Mouse (Mus musculus): ENCODE measurements around the gene Lrrc74a.

Lrrc74a gene

DNA sequence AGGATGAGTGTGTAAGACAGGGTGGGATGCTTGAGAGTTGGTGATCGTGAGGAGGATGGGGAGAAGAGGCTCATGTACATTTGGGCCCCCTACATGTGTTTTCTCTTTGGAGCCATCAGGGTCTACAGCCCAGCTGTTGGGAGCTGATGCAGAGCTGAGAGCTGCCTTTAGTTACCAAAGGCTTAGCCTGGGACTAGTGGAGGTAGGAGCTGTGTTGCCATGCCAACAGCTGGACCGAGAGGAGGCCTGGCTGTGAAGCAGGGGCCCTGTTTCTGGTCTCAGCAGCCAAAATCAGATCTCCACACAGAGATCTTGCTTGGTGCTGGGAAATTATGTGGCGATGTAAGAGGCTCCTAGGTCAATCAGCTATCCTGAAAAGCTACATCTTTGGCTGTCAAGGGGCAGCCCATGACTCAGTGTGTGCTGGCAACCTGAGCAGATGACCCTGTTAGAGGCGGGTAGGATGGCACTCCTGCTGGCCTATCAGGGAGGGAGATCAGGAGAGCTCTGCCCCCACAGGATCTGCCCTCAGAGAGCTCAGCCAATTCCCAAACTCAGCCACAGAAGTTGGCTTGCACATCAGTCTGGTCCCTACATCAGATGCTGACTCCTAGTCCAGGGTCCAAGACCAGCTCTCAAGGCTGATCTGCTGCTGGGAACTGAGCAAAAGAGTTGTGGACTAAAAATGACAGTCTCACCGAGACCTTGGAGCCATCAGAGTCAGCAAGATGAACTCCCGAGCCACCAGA, 56.1 kb downstream of the Lrrc74a start:
- DNase-seq = no peak

DNA sequence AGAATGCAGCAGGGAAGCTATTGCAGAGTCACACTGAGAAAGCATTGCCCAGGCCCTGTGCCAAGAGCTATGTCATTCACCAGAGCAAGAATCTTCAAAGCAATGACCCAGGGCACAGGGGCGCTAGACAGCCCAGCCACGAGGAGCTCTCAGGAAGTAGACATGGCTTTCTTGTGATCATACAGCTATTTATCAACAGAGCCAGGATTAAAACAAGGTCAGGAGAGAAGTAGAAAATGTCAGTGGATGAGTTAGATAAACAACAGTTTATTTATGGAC, 56.6 kb downstream of the Lrrc74a start:
- DNase-seq = no peak

GRCm38 (mm10) chr12:86791987-86792386, 57.8 kb downstream of the Lrrc74a start:
- no peak for DNase-seq

GRCm38 (mm10) chr12:86793830-86794229, 59.7 kb downstream of the Lrrc74a start:
- peak; percentile 44 for DNase-seq

DNA sequence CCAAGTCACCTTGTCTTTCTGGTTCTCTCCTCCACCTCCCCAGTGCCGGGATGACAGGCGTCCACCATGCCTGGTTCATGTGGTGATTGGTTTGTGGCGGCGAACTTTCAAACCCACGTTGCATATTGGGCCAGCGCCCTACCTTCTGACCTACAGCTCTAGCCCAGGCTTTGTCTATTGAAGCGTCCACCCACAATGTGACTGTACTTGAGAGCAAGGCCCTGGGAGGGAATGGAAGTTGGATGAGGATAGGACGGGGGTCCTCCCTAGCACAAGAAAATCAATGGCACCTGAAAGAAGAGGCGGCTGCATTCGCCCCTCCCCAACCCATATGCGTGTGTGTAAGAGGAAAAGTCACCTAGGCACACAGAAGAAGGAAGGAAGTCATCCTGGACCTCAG, 60.2 kb downstream of the Lrrc74a start:
- no peak for DNase-seq

DNA sequence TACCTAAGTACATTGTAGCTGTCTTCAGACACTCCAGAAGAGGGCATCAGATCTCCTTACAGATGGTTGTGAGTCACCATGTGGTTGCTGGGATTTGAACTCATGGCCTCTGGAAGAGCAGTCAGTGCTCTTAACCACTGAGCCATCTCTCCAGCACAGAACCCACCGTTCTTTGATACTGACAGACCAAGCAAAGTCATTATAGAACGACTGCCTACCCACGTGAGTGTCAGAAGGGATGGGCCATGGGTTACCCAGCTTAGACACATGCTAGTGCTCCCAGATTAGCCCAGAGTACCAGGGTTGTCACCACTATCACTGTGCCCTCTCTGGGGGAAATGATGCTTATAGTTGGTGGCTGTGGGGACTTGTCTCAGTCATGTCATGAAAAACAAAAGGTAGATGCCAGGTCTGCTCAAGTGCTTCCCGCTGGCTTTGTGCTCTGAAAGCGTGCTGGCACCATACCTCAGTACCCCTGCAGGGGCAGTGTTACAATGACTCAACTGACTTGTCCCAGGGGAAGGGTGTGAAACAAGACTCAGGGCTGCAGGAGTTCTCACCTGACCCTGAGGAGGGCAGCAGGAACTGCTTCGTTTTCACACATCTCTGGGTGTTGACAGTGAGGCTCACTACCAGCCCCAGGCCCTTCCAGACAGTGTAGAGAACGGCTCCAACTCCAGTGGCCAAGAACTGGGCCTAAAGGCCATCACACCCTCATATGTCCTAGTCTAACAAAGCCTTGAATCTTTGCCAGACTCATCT, 61.1 kb downstream of the Lrrc74a start:
- DNase-seq = peak; percentile 27

DNA sequence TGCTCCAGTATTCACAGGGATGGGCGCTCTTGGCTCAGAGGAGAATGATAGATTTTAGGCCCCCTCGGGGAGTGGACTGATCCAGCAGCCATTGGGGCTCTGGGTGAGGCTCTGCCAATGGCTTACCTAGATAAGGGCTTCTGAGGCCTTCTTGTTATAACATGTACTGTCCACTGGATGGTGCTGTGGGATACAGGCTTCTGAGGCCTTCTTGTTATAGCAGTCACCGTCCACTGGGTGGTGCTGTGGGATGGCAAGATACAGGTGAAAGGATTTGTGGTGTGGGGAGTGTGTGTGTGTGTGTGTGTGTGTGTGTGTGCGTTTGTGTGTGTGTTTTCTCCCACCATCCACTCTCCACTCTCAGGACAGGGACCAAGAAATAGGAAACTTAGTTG, 61.7 kb downstream of the Lrrc74a start:
- DNase-seq = peak; percentile 90

DNA sequence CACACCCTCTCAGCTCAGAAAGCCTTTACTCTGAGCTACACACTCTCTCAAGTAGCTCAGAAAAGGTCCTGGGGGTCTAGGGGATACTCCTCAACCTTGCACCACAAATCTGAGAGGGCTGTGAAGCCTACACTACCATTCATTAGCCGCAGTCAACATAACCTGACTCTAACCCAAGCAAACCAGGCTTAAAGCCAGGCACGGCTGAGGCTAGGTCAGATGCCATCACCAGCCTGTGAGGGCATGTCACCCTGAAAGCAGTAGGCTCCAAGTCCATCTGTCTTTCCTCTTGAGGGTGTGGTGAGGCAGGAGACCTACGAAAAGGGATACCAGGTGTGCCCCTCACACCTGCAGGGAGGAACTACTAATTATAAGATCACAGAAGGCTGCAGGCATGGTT, 62.2 kb downstream of the Lrrc74a start:
- peak; percentile 40 for DNase-seq

GRCm38 (mm10) chr12:86797771-86798170, 63.6 kb downstream of the Lrrc74a start:
- no peak for DNase-seq

DNA sequence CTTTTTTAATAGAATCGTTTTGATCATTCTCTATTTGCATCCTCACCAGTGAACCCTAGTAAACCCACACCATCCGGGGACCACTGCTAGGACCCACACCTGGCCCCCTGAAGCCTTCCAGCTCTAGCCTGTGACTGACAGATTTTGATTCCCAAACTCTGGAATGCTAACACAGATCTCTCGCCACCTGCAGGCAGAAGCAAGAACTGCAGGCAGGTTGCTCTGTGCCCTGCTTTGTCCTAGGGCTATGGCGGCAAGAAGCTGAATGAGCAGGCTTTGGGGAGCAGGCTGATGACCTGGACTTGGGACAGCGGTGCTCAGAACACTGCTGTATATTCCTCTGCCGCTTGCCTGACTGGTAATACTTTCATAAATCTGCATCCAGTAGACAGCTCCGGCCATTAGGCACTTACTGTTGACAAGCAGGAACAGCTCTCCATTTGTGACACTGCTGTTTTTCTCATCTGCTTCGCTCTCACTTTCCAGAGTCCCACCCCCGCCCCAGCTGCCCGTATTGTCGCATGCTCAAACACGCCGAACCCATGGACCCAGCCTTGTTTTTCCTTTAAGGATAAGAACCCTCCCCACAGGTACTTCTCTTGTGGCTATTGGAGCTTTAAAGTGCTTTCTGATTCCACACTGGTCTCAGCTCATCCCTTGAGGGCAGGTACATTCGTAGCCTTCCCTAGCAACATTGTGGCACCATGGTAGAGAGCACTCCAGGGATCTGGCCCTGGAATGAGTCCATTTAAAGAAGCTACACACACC, 64.8 kb downstream of the Lrrc74a start:
- peak; percentile 92 for DNase-seq

DNA sequence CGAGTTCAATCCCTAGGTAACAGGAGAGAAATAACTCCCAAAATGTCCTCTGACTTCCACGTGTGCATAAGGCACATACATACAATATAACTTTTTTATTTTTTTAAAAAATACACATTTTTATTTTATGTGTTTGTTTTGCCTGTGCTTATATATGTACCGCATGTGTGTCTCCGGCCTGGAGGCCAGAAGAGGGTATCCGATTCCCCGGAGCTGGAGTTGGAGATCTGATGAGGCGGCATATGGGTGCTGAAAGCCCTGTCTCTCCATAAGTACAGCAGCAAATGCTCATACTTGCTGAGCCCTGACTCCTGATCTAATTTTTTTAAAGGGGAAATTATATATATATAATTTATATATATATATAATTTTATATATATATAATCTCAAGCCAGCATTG, 65.6 kb downstream of the Lrrc74a start:
- DNase-seq = no peak

GRCm38 (mm10) chr12:86800336-86800735, 66.2 kb downstream of the Lrrc74a start:
- no peak for DNase-seq

DNA sequence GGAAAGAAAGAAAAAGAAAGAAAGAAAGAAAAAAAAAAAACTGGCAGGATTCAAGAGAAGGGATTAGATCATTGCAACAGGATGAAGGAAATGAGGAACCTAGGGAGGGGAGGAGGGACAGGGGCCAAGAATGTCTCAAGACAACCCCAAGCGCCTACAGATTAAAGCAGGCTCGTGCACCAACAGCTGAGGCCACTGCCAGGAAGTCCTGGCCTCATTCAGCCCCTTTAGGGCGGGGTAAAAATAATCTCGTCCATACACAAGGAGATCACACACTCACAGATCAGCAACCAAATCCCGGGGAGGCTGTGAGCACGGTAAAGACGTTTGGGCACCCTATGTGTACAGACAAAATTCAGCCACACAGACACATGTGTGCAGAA, 66.6 kb downstream of the Lrrc74a start:
- no peak for DNase-seq

DNA sequence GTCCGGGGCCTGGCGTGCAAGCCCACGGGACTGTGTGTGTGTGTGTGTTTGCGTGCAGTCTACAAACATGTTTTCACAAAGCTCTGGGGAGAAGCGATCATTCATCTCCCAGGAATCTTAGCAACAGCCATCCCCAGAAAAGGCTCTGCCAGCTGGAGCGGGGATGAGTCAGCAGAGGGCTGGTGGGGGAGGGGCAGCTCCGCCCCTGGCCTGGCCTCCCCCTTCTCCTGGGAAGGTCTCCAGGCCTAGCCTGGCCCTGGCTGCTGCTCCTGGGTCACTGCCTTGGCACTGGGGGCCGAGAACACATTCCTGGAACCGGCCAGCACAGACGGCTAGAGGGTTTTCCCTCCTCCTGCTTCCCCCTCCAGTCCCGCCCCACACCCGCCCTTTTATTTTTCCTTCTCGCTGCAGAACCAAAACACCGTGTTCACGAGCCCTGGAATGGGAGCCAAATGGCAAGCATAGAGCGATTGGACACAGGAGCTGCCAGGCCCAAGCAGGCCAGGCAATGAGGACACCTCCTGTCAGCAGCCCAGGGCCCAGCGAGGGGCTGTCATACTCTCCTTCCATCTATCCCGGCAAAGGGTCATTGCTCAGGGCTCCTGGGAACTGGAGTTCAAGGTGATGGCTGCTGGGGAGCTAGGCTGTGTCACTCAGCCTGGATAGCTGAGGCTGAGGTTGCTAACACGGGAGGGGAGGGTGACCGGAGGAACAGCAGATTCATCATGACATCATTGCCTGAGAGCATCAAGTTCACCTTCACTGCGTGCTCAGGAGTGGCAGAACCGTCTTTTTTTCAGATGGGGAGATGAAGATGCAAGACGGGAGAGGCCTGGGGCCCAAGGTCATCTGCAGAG, 67.2 kb downstream of the Lrrc74a start:
- DNase-seq = peak; percentile 99

GRCm38 (mm10) chr12:86802005-86802671, 68.0 kb downstream of the Lrrc74a start:
- DNase-seq = peak; percentile 67

DNA sequence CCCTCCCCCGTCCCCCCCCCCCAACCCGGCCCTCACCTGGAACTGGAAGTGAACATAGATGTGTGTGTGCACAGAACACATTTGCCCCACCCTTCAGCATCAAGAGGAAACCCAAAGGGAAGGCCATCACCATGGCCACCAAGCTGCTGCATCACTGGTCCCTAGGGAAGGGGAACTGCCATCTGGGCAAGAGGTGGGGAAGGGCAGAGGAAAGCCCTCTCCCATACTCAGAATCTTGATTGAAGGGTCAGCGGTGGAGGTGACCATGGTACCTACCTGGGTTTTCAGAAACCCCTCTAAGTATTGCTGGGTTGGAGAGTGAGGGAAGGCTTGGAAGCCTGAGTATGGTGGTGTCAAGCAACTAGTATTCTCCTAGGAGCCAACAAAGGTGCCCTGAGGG, 68.7 kb downstream of the Lrrc74a start:
- no peak for DNase-seq

DNA sequence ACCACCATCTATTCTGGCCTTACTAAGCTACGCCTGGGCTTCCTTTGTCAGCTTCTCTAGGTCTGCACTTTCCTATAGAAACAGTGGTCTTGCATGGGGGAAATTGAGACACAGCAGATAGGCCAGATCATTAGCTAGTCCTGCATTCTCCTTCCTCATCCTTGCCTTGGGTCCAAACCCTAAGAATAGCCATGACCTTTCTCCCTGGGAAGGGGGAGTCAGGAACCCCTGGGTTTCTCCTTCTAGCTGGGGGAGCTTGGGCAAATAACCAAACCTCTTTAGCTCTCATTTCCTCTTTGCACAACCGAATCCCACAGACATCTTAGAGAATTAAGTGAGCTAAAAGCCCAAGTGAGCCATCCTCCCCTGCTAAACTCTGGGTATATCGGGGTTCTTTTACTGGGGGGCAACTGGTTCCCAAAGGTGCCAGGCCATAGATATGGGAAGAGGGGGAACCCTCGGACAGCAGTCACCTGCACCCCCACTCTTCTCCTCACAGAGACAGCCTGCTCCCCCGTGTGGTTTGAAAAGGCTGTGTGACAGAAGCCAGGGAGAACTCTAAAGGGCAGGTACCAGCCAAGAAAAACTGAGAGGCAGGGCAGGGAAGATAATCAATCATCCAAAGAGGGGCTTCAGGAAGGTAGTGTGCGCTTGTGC, 69.6 kb downstream of the Lrrc74a start:
- no peak for DNase-seq

GRCm38 (mm10) chr12:86804308-86804700, 70.1 kb downstream of the Lrrc74a start:
- DNase-seq = no peak

DNA sequence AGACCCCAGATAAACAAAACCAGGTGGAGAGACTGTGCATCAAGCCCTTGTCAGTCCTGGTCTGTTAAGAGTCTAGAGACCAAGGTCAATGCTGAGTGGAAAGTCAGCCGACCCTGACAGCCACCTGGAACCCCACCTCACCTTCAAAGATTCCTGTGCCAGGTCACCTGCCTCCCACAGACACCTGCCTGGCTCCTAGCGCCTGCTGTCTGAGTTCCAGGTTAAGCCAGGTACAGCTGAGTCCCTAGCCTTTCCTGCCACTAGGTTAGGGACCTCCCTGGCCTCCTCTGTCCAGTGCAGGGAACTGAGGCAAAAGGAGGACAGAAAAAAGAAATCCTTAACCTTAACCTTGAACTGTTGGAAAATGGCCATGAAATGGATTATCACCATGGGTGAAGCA, 70.7 kb downstream of the Lrrc74a start:
- no peak for DNase-seq

DNA sequence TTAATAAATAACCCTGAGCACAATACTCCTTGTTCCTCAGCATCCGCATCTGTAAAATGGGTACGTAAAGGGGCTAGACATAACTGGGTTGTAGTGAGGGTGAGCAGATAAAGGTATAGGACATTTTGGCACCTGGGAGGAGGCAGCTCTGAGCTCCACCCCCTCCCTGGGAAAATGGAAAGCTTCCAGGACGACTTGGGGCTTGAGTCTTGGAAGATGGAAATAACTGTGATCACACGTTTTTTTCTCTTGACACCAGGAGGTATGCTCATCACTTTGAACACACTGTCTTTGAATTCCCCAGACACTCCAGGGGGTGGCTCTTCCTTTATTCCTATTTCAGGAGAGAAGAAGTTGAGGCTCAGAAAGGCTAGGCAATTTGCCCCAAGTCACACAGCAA, 71.1 kb downstream of the Lrrc74a start:
- no peak for DNase-seq

DNA sequence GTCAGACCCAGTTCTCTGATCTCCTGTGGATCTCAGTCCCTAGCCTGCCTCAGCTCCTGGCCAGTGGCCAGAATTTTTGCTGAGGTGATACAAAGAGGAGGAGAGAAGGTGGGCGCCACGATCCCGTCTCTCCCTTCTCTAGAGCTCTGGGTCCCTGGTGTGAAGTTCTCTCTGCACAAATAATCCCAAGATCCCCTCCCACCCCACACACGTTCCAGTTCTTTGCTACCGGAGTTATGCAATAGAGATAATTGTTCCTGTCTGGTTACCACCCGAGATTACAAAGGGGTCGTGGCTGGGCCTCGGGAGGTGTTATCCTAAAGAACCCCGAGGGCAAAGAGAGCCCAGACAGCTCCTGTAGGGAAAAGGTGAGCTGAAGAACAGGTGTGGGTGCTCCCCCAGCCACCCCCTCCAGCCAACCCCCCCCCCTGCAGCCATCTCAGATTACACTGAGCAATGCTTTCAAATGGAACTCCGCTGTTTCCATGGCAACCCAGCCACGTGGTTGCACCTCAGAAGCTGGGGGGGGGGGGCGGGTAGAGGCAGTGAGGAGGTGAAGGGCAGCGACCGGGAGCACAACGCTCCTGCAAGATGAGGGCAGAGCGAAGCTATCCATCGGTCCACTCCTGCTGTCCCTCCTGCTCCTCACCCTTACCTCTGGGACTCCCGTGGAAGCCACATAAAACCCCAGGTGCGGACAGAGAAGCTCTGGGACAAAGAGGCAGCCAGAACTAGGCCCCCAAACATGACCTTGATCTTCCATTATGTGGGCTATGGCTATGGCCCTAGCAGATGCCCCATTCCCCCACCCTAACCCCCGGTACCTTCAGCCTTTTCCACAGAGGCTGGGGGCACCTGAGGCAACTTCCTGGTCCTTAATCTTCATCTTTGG, 72.1 kb downstream of the Lrrc74a start:
- peak; percentile 61 for DNase-seq
